Mouse (Mus musculus) adipocyte (in vitro differentiated cells): ENCODE measurements around the gene Lgals2.

Experiments
- DNase-seq: peaks from one replicate; pipeline ENCODE4 v3.0.0-alpha.2; 2016; ENCODE audit warnings: low spot score

Lgals2 gene

DNA sequence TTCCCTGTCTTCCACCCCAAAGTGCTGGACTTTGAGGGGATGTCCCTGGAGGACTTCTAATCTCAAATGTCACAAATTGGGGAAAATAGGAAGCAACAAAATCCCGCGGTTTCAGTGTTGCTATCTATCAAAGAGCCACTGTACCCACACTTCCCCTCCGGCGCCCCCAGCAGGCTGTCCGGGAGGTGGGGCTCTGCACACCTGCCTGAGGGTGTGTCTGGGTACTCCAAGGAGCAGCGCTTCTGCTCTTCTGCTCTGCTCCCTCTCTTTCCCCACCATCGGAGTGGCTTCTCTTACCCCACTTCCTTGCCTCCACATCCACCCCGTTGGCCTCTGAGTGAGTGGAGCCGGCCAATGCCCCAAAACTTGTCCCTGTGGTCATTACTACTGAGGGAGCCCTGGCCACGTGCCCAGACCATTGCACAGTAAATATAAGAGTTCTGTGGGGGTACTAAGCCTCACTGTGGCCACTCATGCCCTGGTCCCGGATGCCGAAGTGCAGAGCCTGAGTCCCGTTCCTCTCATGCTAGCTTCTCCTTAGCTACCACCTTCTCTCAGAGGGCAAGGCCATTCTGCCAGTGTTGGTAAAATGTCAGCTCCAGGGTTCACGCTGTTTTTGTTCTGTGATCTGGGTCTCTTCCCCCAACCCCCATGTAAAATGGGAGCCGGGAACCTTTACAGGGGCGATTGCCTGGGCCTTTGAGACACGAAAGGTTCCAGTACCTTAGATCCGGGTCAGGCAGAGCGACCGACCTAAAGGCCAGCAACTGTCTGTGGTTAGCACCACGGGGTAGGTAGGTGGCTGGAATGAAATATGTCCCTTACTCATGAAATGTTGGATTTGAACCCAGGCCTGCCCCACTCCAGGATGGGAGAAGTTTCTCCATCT is 11.5 kb downstream of the Lgals2 start:
- DNase-seq = peak; percentile 46

- DNase-seq = peak; percentile 89
These were observed 12.8 kb downstream of the Lgals2 start, which contains the start of gene Cdc42ep1 for GRCm38 (mm10) chr15:78842371-78843163. Gene Cdc42ep1 (plus strand): TSS chr15:78842624.

GRCm38 (mm10) chr15:78841161-78841790 is 14.1 kb downstream of the Lgals2 start:
- no peak for DNase-seq

DNA sequence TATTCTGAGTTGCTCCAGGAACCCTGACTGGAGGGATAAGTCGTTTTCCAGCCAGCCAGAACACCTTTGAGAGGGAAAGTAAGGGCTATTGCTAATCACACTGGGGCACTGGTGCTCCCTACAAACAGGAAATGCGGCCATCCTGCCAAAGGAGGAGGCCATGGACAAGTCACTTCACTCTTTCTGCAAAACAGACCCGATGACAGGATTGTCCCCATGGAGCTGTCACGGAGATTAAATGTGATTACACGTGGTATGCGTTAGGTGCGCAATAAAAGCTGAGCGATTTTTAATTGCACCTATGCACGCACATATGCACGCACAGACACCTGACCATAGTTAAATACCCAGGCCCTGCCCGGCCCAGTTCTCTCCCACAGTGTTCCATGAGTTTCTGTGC is 14.6 kb downstream of the Lgals2 start:
- no peak for DNase-seq

DNA sequence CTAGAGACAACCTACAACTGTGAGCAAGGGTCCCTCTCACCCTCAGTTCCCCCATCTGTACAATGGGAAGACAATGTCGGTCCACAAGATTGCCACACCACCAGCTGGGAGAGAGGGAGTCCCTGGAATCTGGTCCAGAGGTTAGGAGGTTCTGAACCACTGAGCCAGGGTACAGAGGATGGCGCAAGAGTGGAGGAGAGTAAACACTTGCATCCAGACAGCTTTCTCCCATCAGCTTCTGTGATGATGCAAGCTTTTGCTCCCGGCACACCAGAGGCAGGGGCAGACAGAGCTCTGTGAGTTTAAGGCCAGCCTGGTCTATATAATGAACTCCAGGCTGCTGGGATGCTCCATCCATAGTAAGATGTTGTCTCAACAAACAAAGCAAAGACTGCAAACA is 15.1 kb downstream of the Lgals2 start:
- peak; percentile 93 for DNase-seq

GRCm38 (mm10) chr15:78839744-78840143 is 15.6 kb downstream of the Lgals2 start:
- DNase-seq = no peak

DNA sequence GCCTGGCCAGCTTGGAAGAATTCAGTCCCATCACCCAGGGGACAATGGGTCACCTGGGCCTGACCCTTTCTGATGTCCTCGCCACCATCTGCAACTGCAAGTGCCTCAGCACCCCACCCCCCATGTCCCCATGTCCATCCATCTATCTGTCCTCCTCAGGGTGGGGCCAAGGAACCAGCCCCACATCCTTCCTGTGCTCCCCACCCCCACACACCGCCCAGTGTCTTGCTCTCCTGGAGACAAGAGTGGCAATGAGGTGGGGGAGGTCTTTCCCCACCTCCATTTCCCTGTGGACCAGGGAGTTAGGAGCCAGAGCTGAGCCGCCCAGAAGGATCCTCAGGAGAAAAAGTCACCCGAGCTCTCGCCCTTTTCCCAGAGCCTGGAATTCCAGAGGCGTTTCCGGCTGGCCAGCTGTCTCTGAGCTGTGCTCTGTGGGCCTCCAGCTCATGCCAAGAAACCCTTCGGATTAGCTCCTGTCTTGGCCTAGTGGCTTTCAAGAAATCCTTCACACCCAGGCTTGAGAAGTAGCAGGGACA is 19.2 kb downstream of the Lgals2 start:
- DNase-seq = peak; percentile 69

GRCm38 (mm10) chr15:78835200-78836085 is 19.9 kb downstream of the Lgals2 start:
- DNase-seq = no peak

DNA sequence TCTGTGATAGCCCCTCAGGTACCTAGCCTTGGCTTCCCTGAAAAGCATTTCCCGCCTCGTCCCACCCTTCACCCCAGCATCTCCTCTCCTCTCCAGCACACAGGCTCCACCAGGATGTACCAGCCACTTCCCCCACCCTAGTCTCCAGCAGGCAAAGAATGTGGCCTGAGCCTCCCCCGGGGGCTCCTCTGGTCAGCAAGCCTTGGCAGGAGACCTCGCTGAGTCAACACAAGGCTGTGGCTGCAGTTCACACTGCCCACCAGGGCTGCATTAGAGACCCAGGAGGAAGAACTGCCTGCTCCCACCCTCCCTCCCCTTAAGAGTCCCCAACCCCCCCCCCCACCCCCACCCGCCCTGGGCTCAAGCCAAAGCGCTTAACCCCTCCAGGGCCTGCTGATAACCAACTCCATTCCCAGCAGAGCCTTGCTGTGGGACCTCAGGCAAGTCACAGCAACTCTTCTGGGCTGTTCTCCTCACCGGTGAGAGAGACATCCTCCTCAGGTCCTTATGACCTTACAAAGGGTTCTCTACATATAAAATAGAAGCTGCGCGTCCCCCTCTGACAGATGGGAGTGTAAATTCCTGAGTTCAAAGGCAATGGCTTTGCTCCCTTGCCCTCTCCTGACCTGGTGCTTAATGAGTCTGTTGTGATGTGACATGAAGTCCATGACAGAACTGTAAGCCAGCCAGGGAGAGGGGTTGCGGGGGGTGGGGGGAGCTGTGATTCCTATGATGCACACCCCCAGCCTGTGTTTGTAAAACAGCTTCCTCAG is 20.9 kb downstream of the Lgals2 start:
- DNase-seq = no peak

- DNase-seq = peak; percentile 63
These were observed 21.7 kb downstream of the Lgals2 start for GRCm38 (mm10) chr15:78833582-78833981.

GRCm38 (mm10) chr15:78832701-78833123 is 22.6 kb downstream of the Lgals2 start:
- peak; percentile 84 for DNase-seq

DNA sequence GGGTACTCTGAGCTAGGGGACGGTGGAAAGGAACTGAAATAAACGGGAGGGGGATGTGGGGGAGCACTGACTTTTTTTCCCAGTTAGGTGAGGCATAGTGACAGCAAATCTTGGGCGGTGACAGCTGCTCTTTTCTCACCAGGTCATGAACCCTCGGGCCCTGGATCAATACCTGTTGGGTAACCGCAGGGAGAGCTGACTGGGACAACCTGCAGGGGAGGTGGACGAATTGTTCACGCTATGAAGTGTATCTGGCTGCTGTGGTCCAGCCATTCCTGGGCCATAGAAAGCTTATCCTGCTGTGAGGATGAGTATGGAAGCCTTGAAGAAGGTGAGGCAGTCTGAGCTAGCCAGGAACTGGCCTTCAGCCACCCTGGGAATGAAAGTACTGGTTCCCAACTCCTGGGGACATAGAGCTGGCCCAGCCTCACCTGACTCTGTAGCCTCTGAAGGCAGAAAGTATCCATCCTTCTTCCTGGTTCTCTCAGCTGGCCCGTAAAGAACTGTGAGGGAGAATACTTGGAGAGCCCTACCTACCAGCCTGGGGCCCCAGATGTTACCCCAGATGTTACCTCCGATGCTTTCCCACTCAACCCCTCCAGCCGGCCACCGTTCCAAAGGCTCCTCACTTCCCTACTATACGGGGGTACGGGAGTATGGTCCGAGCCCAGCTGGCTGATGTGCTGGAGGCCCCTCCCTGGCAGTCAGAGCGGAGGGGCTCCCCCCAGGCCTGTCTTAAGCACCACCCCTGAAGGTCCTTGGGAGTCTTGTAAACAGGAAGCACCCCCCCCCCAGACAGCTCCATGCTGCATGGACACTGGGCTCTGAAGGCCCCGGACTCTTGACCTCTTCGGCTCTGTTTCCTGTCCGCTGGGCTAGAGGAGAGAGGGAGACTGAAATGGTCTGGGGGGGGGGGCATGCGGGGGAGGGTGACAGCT is 23.3 kb downstream of the Lgals2 start:
- no peak for DNase-seq

GRCm38 (mm10) chr15:78830742-78831719 is 24.3 kb downstream of the Lgals2 start:
- DNase-seq = no peak

DNA sequence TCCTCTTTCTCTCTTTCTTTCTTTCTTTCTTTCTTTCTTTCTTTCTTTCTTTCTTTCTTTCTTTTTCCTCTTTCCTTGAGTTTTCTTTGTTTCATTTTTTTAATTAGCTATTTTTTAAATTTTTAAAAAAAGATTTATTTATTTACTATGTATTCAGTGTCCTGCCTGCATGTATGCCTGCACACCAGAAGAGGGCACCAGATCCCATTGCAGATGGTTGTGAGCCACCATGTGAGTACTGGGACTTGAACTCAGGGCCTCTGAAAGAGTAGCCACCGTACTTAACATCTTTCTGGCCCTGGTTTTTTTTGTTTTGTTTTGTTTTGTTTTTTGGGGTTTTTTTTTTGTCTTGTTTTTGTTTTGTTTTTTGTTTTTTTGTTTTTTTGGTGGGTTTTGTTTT is 25.7 kb downstream of the Lgals2 start:
- no peak for DNase-seq

GRCm38 (mm10) chr15:78828315-78828714 is 27.0 kb downstream of the Lgals2 start:
- no peak for DNase-seq

DNA sequence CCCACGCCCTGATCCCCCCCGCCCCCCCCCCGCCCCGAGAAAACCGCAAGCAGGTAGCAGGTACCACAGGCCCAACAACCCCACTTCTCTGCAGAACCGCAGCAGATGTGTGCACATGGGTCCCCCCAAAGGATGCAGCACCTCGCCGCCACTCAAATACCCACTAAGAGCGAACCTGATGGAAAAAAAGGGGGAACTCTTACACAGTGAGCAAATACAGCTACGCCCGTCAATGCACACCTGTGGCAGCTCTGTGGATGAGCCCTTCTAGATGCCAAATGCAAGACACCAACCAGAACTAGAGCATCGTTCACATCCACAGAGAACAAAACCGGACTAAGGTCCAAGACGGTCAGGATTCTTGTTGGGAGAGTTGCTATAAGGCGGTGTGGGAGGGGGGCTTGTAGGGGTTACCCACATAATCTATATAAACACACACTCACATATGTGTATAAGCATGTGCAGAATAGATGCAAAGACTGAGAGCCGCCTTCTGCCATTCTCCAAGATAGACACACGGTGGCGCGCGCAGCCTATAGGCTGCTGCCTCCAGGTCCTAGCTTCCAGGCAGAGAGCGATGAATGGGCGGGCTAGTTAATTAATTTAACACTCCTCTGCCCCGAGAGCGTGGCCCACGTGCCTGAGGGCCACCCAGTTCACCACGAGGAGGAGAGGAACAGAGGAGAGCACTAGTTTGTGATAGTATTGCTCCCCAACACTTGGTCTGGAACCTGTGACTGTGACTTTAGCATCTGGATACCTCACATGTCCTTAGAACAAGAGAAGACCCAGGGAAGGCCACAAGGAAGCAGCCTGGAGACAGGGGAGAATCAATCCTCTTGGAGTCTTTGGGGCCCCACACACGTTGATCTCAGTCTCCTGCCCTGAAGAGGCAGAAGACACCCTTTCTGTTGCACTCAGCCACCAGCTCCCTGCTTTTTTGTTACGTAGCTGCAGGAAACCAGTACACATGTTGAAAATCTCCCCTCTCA is 28.8 kb downstream of the Lgals2 start:
- DNase-seq = peak; percentile 85

DNA sequence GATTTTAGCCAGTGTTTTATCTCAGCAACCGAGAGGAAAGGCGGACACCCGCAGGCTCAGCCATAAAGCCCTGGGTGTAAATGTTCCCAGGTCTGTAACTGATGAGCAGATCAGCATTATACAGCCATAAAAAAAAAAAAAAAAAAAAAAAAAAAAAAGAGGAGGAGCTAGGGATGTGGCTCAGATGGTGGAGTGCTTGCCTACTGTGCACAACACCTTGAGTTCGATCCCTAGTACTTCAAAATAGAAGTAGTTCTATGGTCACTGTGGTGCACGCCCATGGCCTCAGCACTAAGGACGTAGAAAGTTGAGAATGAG is 39.3 kb downstream of the Lgals2 start:
- no peak for DNase-seq
